Mouse (Mus musculus): ENCODE results near the gene Rasa1. TPM values are rescaled to one million over a fixed set of nuclear protein-coding genes. Genes with fewer than 3 reads are reported as not detected.
A peak's percentile ranks its signal among the peaks of the same experiment; 100 is the strongest.

Gene Rasa1
- 10 to 100 TPM; 66.7 to 68.6 TPM for total RNA-seq (2021)
- long read RNA-seq, experiment 1, full-length matches to known transcripts = 23 of 29 reads
- long read RNA-seq, experiment 1, partial matches to known transcripts = 4 of 29 reads
- long read RNA-seq, experiment 1, other reads (novel, unspliced or antisense) = 2 of 29 reads
- long read RNA-seq, experiment 2, full-length matches to known transcripts = 35 of 42 reads
- long read RNA-seq, experiment 2, partial matches to known transcripts = 2 of 42 reads
- long read RNA-seq, experiment 2, other reads (novel, unspliced or antisense) = 5 of 42 reads

DNA sequence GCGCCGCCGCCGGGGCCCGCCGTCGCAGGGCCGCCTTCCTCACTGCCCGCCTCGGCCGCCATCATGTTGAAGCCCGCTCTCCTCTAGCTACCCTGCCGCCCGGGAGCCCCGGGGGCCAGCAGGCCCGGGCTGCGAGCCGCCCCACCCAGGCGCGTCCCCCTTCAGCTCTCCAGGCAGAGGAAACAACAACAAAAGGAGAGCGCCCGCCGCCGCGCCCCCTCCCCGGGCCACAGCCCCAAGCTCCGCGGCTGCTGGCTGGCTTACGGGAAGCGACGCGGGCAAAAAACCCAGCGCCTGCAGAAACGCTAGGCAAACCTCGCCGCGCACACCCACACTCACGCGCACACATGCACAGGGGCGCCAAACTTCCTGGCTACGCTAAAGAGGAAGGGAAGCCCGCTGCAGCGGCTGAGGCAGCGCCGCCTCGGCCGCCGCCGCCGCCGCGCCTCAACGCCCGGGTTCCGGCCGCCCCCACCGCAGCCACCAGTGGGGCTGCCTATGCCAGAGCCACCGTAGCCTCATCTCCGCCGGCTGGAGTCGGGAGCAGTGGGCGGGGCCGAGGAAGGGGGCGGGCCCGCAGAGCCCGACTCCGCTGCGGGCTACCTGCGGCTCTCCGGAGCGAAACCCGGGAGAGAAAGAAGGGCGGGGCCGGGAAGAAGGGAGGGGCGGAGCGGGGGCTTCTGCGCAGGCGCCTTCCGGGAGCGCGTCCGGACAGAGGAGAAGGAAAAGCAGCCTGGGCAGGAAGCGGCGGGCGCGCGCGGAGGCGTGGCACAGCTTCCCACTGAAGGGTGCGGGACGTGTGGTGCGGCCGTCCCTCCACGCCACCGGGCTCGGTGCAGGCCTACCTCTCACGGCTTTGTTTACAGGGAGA is at the start of gene Rasa1:
Gene Rasa1 (minus strand): TSS at position 288 of the 871 bp plus-strand sequence.
- DNase-seq (ENCODE audit: low spot score in 2 of 2) = peak; percentile 88 to 94

- no peak for DNase-seq (ENCODE audit: low spot score in 2 of 2)
Observed at GRCm38 (mm10) chr13:85311547-85311946, 22.6 kb upstream of the Rasa1 start.

- DNase-seq (ENCODE audit: low spot score in 2 of 2) = peak in 1 of 2 experiments; percentile 53
Observed at GRCm38 (mm10) chr13:85310968-85311367, 22.0 kb upstream of the Rasa1 start.

DNA sequence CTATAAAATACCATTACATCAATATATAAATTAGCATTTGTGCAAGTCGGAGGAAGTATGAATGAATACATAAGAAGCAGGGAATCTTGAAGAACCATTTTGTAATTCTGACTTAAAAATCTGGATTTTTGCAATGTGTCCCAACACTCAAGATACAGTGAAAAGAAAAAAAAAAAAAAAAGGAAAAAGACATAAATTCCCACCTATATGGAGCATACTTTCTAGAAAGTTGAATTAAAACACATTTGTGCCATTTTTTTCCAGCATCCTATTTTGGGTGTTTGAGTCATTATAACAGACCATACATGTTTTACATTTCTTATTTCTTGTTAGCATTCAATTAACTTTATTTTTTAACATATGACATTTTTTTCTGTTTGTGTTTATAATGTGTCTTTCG is 21.6 kb upstream of the Rasa1 start:
- DNase-seq (ENCODE audit: low spot score in 2 of 2) = no peak

- no peak for DNase-seq (ENCODE audit: low spot score in 2 of 2)
Observed at GRCm38 (mm10) chr13:85306039-85306438, 17.1 kb upstream of the Rasa1 start.

- DNase-seq (ENCODE audit: low spot score in 2 of 2) = no peak
Observed at GRCm38 (mm10) chr13:85290651-85291050, 1.7 kb upstream of the Rasa1 start.

DNA sequence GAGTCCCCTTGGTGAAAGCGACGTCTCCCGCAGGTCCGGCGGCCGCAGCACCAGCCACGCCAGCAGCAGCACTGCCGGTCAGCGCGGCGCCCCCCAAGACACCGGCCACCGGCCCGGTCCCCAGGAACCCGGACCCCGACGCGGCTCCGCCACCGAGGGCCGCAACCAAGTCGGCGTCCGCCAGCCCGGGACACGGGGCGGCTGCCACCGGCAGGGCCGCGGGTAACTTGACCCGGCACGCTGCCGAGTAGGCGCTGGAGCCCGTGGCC is 422 bp downstream of the Rasa1 start:
- no peak for DNase-seq (ENCODE audit: low spot score in 2 of 2)

- peak in 1 of 2 experiments; percentile 33 for DNase-seq (ENCODE audit: low spot score in 2 of 2)
Observed at GRCm38 (mm10) chr13:85287876-85288573, 905 bp downstream of the Rasa1 start.

- DNase-seq (ENCODE audit: low spot score in 2 of 2) = no peak
Observed at GRCm38 (mm10) chr13:85282626-85283025, 6.3 kb downstream of the Rasa1 start.

- DNase-seq (ENCODE audit: low spot score in 2 of 2) = no peak
Observed at GRCm38 (mm10) chr13:85278951-85279350, 10.0 kb downstream of the Rasa1 start.

DNA sequence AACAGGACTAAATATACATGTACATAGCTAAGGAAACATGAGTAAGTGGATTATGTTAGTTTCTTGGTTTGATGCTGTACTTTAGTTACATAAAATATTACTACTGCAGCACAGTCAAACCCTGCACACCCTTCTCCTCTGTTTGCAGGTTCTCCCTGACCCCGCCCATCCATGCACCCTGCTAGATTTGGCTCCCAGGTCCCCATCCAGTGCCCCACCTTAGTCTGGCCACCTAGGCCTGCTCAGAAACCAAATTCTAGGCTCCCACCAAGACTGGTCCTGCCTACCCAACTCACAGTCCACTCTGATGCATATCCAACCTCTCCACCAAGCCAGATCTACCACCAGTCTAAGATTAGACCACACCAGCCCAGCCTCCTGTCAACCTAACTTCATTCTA is 14.4 kb downstream of the Rasa1 start:
- no peak for DNase-seq (ENCODE audit: low spot score in 2 of 2)

DNA sequence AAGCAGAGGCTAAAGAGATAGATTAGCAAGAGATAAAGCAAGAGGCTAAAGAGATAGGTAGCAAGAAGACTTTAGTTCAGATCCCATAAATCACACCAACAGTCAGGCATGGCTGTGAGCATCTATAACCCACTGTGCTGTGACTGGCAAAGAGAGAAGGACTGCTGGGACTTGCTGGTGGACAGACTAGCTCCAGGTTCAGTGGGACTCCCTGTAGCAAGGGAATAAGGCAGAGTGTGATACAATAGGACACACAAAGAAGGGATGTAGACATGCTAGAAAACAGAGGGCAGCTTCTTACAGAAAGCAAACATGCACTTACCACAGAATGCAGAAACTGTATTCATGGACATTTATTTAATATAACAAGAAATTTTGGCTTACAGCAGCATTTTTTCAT is 15.1 kb downstream of the Rasa1 start:
- DNase-seq (ENCODE audit: low spot score in 2 of 2) = no peak

GRCm38 (mm10) chr13:85238760-85239159 is 50.2 kb downstream of the Rasa1 start:
- DNase-seq (ENCODE audit: low spot score in 2 of 2) = no peak

DNA sequence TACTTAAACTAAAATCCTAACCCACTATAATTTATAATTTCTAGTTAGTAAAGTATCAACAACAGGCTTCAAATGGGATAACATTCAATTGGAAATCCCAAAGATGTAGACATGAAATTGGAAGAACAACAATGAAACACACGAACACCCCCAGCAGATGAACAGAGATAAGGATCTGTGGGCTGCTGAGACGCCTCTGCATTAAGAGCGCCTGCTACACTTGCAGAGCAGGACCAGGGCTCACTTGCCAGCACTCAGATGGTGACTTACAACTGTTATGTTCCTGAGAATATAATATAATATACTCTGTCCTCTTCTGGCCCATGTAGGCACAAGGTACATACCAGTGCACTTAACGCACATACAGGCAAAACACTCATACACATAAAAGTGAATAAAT is 70.3 kb downstream of the Rasa1 start:
- peak in 1 of 2 experiments; percentile 17 for DNase-seq (ENCODE audit: low spot score in 2 of 2)

DNA sequence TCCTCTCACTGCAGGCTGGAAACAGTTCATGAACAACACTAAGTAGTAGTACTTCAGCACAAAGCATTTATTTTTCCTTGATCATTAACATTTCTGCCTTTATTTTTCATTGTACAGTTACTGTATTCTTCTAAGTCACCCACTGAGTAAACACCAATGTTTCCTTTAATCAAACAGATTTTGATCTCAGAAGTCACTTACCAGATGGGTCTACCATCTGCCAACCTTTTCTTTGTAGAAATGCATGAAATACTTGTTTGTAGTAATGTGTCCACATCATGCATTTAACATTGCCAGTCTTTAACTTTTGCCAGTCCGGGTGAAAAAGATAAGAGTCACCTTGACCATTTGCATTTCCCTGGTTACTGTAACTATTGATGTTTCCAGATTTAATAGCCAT is 78.6 kb downstream of the Rasa1 start:
- peak in 1 of 2 experiments; percentile 22 for DNase-seq (ENCODE audit: low spot score in 2 of 2)

- DNase-seq (ENCODE audit: low spot score in 2 of 2) = no peak
Observed at GRCm38 (mm10) chr13:85208656-85209055, 80.3 kb downstream of the Rasa1 start.

- no peak for DNase-seq (ENCODE audit: low spot score in 2 of 2)
Observed at GRCm38 (mm10) chr13:85207493-85207892, 81.4 kb downstream of the Rasa1 start.

DNA sequence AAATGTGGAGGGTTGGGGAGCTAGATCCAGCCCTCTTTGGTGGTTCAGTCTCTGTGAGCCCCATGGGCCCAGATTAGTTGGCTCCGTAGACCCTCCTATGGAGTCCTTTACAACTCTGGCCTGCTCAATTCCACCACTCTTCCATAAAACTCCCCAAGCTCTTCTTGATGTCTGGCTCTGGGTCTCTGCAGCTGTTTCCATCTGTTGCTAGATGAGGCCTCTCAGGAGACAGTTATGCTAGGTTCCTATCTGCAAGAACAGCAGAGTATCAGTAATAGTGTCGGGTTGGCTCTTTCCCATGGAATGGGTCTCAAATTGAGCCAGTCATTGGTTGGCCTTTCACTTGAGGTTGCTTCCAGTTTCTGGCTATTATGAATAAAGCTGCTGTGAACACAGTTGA is 97.7 kb downstream of the Rasa1 start:
- no peak for DNase-seq (ENCODE audit: low spot score in 2 of 2)

DNA sequence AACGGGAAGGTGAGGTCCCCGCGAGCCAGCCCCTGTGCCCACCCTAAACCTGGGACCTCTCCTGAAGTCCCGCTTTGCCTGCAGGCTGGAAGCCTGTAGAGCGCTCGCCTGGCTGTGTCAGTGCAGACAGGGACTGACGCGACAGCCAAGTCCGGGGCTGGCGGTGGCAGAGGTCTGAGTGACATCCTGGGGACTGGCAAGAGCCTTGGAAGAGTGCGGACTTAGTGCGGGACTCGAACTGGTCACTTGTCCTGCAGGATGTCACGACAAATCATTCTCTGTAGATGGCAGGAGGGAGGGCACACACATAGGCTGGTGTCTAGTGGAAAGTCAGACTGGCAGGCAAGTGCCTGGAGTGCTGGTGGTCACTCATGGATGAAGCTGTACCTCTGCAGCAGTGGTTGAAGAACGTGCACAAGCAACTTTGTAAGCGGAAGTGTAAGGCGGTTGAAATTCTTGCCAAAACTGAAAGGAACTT is 99.2 kb downstream of the Rasa1 start:
- DNase-seq (ENCODE audit: low spot score in 2 of 2) = no peak

DNA sequence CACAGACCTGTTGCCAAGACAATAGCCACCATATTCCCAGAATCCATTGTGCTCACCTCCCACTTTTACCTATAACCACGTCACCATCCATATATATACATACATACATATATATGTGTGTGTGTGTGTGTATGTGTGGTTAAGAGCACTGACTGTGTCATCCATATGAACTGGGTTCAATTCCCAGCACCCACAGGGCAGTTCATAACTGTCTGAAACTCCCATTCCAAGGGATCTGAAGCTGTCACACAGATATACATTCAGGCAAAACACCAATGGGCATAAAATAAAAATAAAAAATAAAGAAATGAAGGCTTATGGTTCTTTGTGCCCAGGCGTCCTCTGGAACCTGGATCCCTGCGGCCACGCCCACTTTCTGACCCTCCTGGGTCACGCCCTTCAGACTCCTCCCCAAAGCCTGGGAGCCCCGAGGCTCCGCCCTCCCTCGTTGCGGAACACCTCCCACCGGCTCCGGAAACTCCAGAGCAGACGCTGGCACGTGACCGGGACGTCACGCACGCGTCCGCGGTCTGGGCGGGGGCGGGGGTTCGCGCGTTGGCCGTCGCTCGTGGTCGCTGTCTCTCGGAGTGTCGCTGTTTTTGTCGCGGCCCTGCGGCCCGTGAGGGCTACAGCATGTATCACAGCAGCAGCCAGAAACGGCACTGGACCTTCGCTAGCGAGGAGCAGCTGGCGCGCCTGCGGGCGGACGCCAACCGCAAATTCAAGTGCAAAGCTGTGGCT is 99.9 kb downstream of the Rasa1 start, which contains the start of gene Ccnh:
Gene Ccnh (plus strand): TSS at position 506 of the 741 bp plus-strand sequence.
- DNase-seq (ENCODE audit: low spot score in 2 of 2) = peak; percentile 90 to 91

Data from layer of hippocampus, postnatal 14 days (tissue).